Mouse (Mus musculus) ES-E14 (cell line): ENCODE measurements around the gene Fhit. TPM values are rescaled to one million over a fixed set of nuclear protein-coding genes. Genes with fewer than 3 reads are reported as not detected.
A peak's percentile ranks its signal among the peaks of the same experiment; 100 is the strongest.

Experiments
- DNase-seq: peaks from one replicate; pipeline ENCODE4 v3.0.0-alpha.2; 2013; ENCODE audit warnings: low read depth, low spot score
- H3K27ac ChIP-seq: 2 replicates; pipeline ENCODE4 v1.5.1; 2012; ENCODE audit warnings: low read depth, mild to moderate bottlenecking, low read length, moderate library complexity, mixed read lengths; ENCODE audit not compliant: poor library complexity, insufficient read depth, severe bottlenecking
- H3K36me3 ChIP-seq: 2 replicates; pipeline ENCODE4 v1.6.1; 2012; ENCODE audit warnings: mild to moderate bottlenecking, low read length, moderate library complexity, mixed read lengths; ENCODE audit not compliant: control insufficient read depth, poor library complexity, insufficient read depth, severe bottlenecking
- H3K4me1 ChIP-seq, 2 experiments: fragments of 150-350 bp in 1 of 2; sonication (generic) in 1 of 2; 2 replicates each; pipeline ENCODE4 v1.6.1; 2012; ENCODE audit warnings: low read length in 2 of 2, mild to moderate bottlenecking in 1 of 2, mixed read lengths in 1 of 2; ENCODE audit not compliant: control insufficient read depth in 2 of 2, insufficient read depth in 2 of 2, poor library complexity in 1 of 2
- H3K4me3 ChIP-seq, 2 experiments: fragments of 150-350 bp in 1 of 2; sonication (generic) in 1 of 2; 2 replicates each; pipeline ENCODE4 v1.5.1; 2012; ENCODE audit warnings: low read length in 2 of 2, low read depth in 1 of 2, mild to moderate bottlenecking in 1 of 2, mixed read lengths in 1 of 2; ENCODE audit not compliant: insufficient read depth in 1 of 2, poor library complexity in 1 of 2, severe bottlenecking in 1 of 2
- H3K9ac ChIP-seq: 2 replicates; pipeline ENCODE4 v1.6.1; 2012; ENCODE audit warnings: low read depth, mild to moderate bottlenecking, low read length, mixed read lengths; ENCODE audit not compliant: poor library complexity, insufficient read depth, severe bottlenecking
- H3K9me3 ChIP-seq: fragments of 150-350 bp; sonication (generic); 2 replicates; pipeline ENCODE4 v1.6.1; 2012; ENCODE audit warnings: low read depth, mild to moderate bottlenecking, low read length; ENCODE audit not compliant: control insufficient read depth, insufficient read depth
- CHD2 ChIP-seq: IDR thresholded peaks from 2 replicates; pipeline ENCODE4 v1.6.1; 2014; ENCODE audit warnings: mild to moderate bottlenecking, low read depth, low read length, inconsistent platforms
- HCFC1 ChIP-seq: IDR thresholded peaks from 2 replicates; pipeline ENCODE4 v1.6.1; 2012; ENCODE audit warnings: low read length, inconsistent platforms, borderline replicate concordance; ENCODE audit not compliant: insufficient read depth
- MAFK ChIP-seq: IDR thresholded peaks from 2 replicates; pipeline ENCODE4 v1.6.1; 2014; ENCODE audit warnings: mild to moderate bottlenecking, low read depth, low read length, inconsistent platforms; ENCODE audit not compliant: insufficient read depth
- ZC3H11A ChIP-seq: IDR thresholded peaks from 2 replicates; pipeline ENCODE4 v1.6.1; 2012; ENCODE audit warnings: low read depth, mild to moderate bottlenecking, inconsistent platforms, low read length, borderline replicate concordance
- ZNF384 ChIP-seq: IDR thresholded peaks from 2 replicates; pipeline ENCODE4 v1.6.1; 2012; ENCODE audit warnings: low read depth, low read length, inconsistent platforms
- in situ Hi-C, 2 experiments: fragments of 600-800 bp; cut with MboI; formaldehyde crosslinking; loops; one replicate each; pipeline ENCODE4 v1.15.1; 2025; ENCODE audit warnings: low sequenced_read_pairs in 2 of 2, inconsistent platforms in 1 of 2; ENCODE audit not compliant: unreplicated experiment in 2 of 2
- total RNA-seq: library from RNA; depleted of rRNA; stranded (reverse); fragments of 300-350 nt; gene quantifications from 2 replicates; pipeline ENCODE4 v1.2.3, GENCODE M21; 2012

The Fhit gene
- total RNA-seq, 1 experiment = 1.0 TPM

DNA sequence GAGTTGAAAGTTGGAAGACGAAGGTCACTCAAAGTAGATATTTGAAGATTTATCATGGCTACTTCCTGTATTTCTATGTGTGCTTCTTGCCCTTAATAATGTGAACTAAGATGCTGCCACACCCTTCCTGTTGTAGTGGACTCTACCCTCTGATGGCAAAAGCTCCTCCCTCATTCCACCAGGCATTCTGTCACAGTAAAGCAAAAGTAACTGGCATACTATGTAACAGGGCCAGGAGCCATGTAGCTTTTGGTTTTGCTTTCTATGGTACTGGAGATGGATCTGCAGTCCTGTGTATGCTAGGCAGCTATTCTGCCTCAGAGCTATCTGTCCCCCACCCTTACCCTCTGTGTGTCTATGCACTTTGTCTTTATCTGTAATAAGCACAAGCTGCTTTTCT is 220.2 kb downstream of the Fhit start:
- Histone ChIP-seq H3K9ac (no peak overlapping the region), H3K4me3 (no peak overlapping the region), H3K9me3 (no peaks in the 10 kb centered on the region), H3K36me3 (no peaks in the 10 kb centered on the region), H3K4me1 (no peaks in the 10 kb centered on the region), H3K27ac (no peak overlapping the region)
- TF ChIP-seq ZNF384 (no peak), ZC3H11A (no peak), MAFK (no peak), CHD2 (no peak), HCFC1 (no peak)
- in situ Hi-C loops = no loop called here
- DNase-seq = no peak

DNA sequence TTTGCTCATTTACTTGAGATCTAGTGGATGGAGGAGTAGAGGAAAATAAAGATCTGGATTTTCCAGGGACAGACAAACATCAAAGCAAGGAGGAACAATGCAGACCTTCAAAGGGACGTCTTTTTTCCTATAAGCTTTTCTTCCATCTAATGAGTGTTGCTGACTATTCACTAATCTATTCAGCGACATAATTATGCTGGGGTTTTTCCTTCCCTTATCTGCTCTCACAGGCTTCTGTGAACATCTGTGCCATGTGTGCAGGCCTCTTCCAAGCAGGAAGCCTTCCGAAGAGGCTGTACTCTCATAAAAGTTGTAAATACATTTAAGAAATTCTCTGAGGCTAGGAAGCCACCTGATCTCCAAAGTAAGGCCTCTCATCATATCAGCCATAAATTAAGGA is 228.2 kb downstream of the Fhit start:
- in situ Hi-C loops = no loop called here

GRCm38 (mm10) chr14:10917893-10918803 is 243.7 kb downstream of the Fhit start:
- no peak for DNase-seq
- no peak overlapping the region for H3K9ac ChIP-seq
- no peaks in the 10 kb centered on the region for H3K4me1 ChIP-seq
- no peaks in the 10 kb centered on the region for H3K9me3 ChIP-seq
- H3K36me3 ChIP-seq = no peaks in the 10 kb centered on the region
- no peak overlapping the region for H3K27ac ChIP-seq
- no peak overlapping the region for H3K4me3 ChIP-seq
- in situ Hi-C loops = no loop called here
- TF ChIP-seq HCFC1 (no peak), ZC3H11A (no peak), MAFK (no peak), ZNF384 (no peak), CHD2 (no peak)

More for the DNA sequence above, 228.2 kb downstream of the Fhit start:
- Histone ChIP-seq H3K4me1 (no peaks in the 10 kb centered on the region), H3K27ac (no peak overlapping the region), H3K36me3 (no peaks in the 10 kb centered on the region), H3K9me3 (no peaks in the 10 kb centered on the region), H3K4me3 (no peak overlapping the region), H3K9ac (no peak overlapping the region)
- no peak for DNase-seq
- TF ChIP-seq ZC3H11A = no peak
- no peak for TF ChIP-seq CHD2
- TF ChIP-seq ZNF384 = no peak
- no peak for TF ChIP-seq HCFC1
- no peak for TF ChIP-seq MAFK

GRCm38 (mm10) chr14:10908011-10908410 is 253.8 kb downstream of the Fhit start:
- H3K9ac ChIP-seq = no peak overlapping the region
- in situ Hi-C loops = no loop called here
- TF ChIP-seq ZC3H11A (no peak), MAFK (peak; percentile 57)
- H3K4me1 ChIP-seq = no peaks in the 10 kb centered on the region
- 0 out of 2 replicates have a peak, but pooled peaks cover 2% of the 10 kb centered on the region for H3K9me3 ChIP-seq
- H3K27ac ChIP-seq = no peak overlapping the region
- H3K36me3 ChIP-seq = no peaks in the 10 kb centered on the region
- H3K4me3 ChIP-seq = no peak overlapping the region
- peak; percentile 2 for DNase-seq
